Mouse (Mus musculus) liver, embryonic 14.5 days (tissue): ENCODE data around the gene Arl3.

ENCODE experiments used
- CTCF ChIP-seq: IDR thresholded peaks from 2 replicates; pipeline ENCODE4 v1.5.1; 2016; ENCODE audit warnings: antibody characterized with exemption, low read depth, control low read depth
- EP300 ChIP-seq: IDR thresholded peaks from 2 replicates; pipeline ENCODE4 v1.6.1; 2016; ENCODE audit warnings: antibody characterized with exemption, low read depth

DNA sequence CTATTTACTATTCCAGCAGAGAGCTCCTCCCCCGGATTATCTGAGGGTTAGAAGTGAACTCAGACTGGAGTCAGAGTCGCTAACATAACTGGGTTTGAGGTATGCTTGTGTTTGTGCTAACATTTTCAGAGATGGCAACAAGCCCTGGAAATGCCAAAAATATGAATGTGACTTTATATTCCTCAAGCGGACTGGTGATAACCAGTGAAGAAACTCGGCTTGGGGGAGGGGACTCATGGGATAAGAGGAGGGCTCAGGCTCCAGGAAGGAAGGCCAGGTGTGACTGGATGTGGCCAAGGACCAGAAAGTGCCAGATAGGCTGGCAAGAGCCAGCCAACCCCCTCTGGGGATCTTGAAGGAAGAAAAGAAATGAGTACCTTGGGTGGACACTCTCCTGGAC is 91.2 kb downstream of the Arl3 start:
- TF ChIP-seq CTCF: no peak
- no peak for TF ChIP-seq EP300
